Mouse (Mus musculus) CH12.LX (cell line): ENCODE data around the gene Suclg2. TPM values are rescaled to one million over a fixed set of nuclear protein-coding genes. Genes with fewer than 3 reads are reported as not detected.

ENCODE experiments used
- DNase-seq: peaks from one replicate; pipeline ENCODE4 v3.0.0-alpha.2; 2013; ENCODE audit errors: extremely low read depth
- H3K27ac ChIP-seq: 2 replicates; pipeline ENCODE4 v1.5.1; 2012; ENCODE audit warnings: low read depth, mild to moderate bottlenecking, control low read depth, moderate library complexity; ENCODE audit not compliant: insufficient read depth
- H3K27me3 ChIP-seq: replicated peaks from 2 replicates; pipeline ENCODE3; 2012; ENCODE audit warnings: inconsistent platforms
- H3K36me3 ChIP-seq, 2 experiments: replicated peaks in 1 of 2; 2 replicates each; pipeline versions ENCODE3 to v1.6.1; 2012; ENCODE audit warnings: inconsistent platforms in 1 of 2, low read length in 1 of 2, mild to moderate bottlenecking in 1 of 2, mixed read lengths in 1 of 2, moderate library complexity in 1 of 2; ENCODE audit not compliant: control insufficient read depth in 1 of 2, insufficient read depth in 1 of 2
- H3K4me1 ChIP-seq, 2 experiments: 2 replicates each; pipeline ENCODE4 v1.6.1; 2012; ENCODE audit warnings: inconsistent platforms in 1 of 2, moderate library complexity in 1 of 2; ENCODE audit not compliant: insufficient read depth in 2 of 2, control insufficient read depth in 1 of 2
- H3K4me2 ChIP-seq: 2 replicates; pipeline ENCODE4 v1.6.1; 2012; ENCODE audit warnings: low read depth, mild to moderate bottlenecking, control low read depth; ENCODE audit not compliant: poor library complexity, insufficient read depth, severe bottlenecking
- H3K4me3 ChIP-seq, 3 experiments: fragments of 150-350 bp in 1 of 3; sonication (generic) in 1 of 3; replicated peaks in 1 of 3; 2 replicates each; pipeline versions ENCODE3 to v1.5.1; 2011 to 2012; ENCODE audit warnings: low read depth in 2 of 3, low read length in 2 of 3, mild to moderate bottlenecking in 2 of 3, moderate library complexity in 2 of 3, control low read depth in 1 of 3, improper control_type of control experiment in 1 of 3, inconsistent platforms in 1 of 3, mixed read lengths in 1 of 3; ENCODE audit not compliant: poor library complexity in 1 of 3
- H3K79me2 ChIP-seq: replicated peaks from 2 replicates; pipeline ENCODE4 v1.6.1; 2012; ENCODE audit warnings: mild to moderate bottlenecking, moderate library complexity; ENCODE audit not compliant: control insufficient read depth, poor library complexity, insufficient read depth, severe bottlenecking; ENCODE audit errors: extremely low read depth
- H3K9ac ChIP-seq: 2 replicates; pipeline ENCODE4 v1.6.1; 2012; ENCODE audit warnings: low read depth, mild to moderate bottlenecking, control low read depth, moderate library complexity; ENCODE audit not compliant: insufficient read depth
- H3K9me3 ChIP-seq: replicated peaks from 2 replicates; pipeline ENCODE3; 2012; ENCODE audit warnings: low read length, inconsistent platforms, mixed read lengths
- BHLHE40 ChIP-seq: IDR thresholded peaks from 2 replicates; pipeline ENCODE4 v1.6.1; 2011; ENCODE audit warnings: mild to moderate bottlenecking, low read depth, low read length, improper control_type of control experiment
- CHD2 ChIP-seq: IDR thresholded peaks from 2 replicates; pipeline ENCODE4 v1.6.1; 2011; ENCODE audit warnings: low read length, improper control_type of control experiment
- CTCF ChIP-seq, 2 experiments: IDR thresholded peaks in 1 of 2; conservative IDR thresholded peaks in 1 of 2; 2 replicates each; pipeline ENCODE4 v1.5.1; 2011 to 2012; ENCODE audit warnings: low read depth in 2 of 2, low read length in 2 of 2, improper control_type of control experiment in 1 of 2, inconsistent platforms in 1 of 2, mild to moderate bottlenecking in 1 of 2, moderate library complexity in 1 of 2
- ELF1 ChIP-seq: IDR thresholded peaks from 2 replicates; pipeline ENCODE4 v1.6.1; 2014; ENCODE audit warnings: low read depth, mild to moderate bottlenecking, inconsistent platforms, low read length, improper control_type of control experiment
- ETS1 ChIP-seq: conservative IDR thresholded peaks from 2 replicates; pipeline ENCODE4 v1.6.1; 2012; ENCODE audit warnings: low read depth, mild to moderate bottlenecking, inconsistent platforms, low read length, improper control_type of control experiment, moderate library complexity
- HCFC1 ChIP-seq: IDR thresholded peaks from 2 replicates; pipeline ENCODE4 v1.6.1; 2012; ENCODE audit warnings: low read depth, mild to moderate bottlenecking, inconsistent platforms, low read length, improper control_type of control experiment
- KAT2A ChIP-seq: IDR thresholded peaks from 2 replicates; pipeline ENCODE4 v1.6.1; 2012; ENCODE audit warnings: low read length, improper control_type of control experiment, inconsistent platforms; ENCODE audit not compliant: insufficient replicate concordance
- MAZ ChIP-seq: IDR thresholded peaks from 2 replicates; pipeline ENCODE4 v1.6.1; 2012; ENCODE audit warnings: low read depth, mild to moderate bottlenecking, inconsistent platforms, low read length, improper control_type of control experiment, moderate library complexity
- MEF2A ChIP-seq: IDR thresholded peaks from 2 replicates; pipeline ENCODE4 v1.6.1; 2014; ENCODE audit warnings: low read depth, mild to moderate bottlenecking, inconsistent platforms, low read length, improper control_type of control experiment, borderline replicate concordance
- MYC ChIP-seq: IDR thresholded peaks from 2 replicates; pipeline ENCODE4 v1.6.1; 2011; ENCODE audit warnings: low read depth, mild to moderate bottlenecking, improper control_type of control experiment, low read length
- NRF1 ChIP-seq: IDR thresholded peaks from 2 replicates; pipeline ENCODE4 v1.6.1; 2014; ENCODE audit warnings: low read depth, mild to moderate bottlenecking, inconsistent platforms, low read length, improper control_type of control experiment, moderate library complexity
- PAX5 ChIP-seq: IDR thresholded peaks from 2 replicates; pipeline ENCODE4 v1.6.1; 2012; ENCODE audit warnings: low read length, inconsistent platforms, mixed read lengths
- TBP ChIP-seq: conservative IDR thresholded peaks from 2 replicates; pipeline ENCODE4 v1.6.1; 2011; ENCODE audit warnings: low read depth, low read length, improper control_type of control experiment
- UBTF ChIP-seq: IDR thresholded peaks from 2 replicates; pipeline ENCODE4 v1.6.1; 2012; ENCODE audit warnings: low read depth, mild to moderate bottlenecking, inconsistent platforms, low read length, improper control_type of control experiment, moderate library complexity
- ZKSCAN1 ChIP-seq: IDR thresholded peaks from 2 replicates; pipeline ENCODE4 v1.6.1; 2012; ENCODE audit warnings: low read depth, inconsistent platforms, low read length, improper control_type of control experiment, borderline replicate concordance
- ZNF384 ChIP-seq: IDR thresholded peaks from 2 replicates; pipeline ENCODE4 v1.6.1; 2012; ENCODE audit warnings: low read depth, low read length, improper control_type of control experiment, inconsistent platforms
- dilution Hi-C: fragments of 300-500 bp; cut with MboI; formaldehyde crosslinking; loops from 2 replicates; pipeline ENCODE4 v1.14.3; 2020; ENCODE audit warnings: low sequenced_read_pairs; ENCODE audit not compliant: extremely low pct_unique_long_range_greater_than_20kb, extremely low pct_ligation_motif_present
- in situ Hi-C: fragments of 300-500 bp; cut with MboI; formaldehyde crosslinking; loops from 3 replicates; pipeline ENCODE4 v1.14.3; 2019; ENCODE audit warnings: low sequenced_read_pairs, low pct_ligation_motif_present, low pct_unique_long_range_greater_than_20kb, mixed read lengths
- polyA plus RNA-seq: library from polyadenylated mRNA; unstranded; fragments of >175 nt; gene quantifications from 2 replicates; pipeline ENCODE4 v1.2.1, GENCODE M21; 2012; ENCODE audit warnings: low read depth; ENCODE audit not compliant: insufficient read length
- total RNA-seq, 2 experiments: library from RNA; depleted of rRNA; stranded (reverse); fragments of 300-350 nt in 1 of 2; fragments of >200 nt in 1 of 2; gene quantifications; 2 replicates each; pipeline ENCODE4 v1.2.3; 2012 to 2014

Gene Suclg2
- total and polyA plus RNA-seq, 3 experiments, result 46.5 to 86.2 (median 48.3) TPM

- Histone ChIP-seq H3K9me3 (no peaks in the 10 kb centered on the region), H3K9ac (no peak overlapping the region), H3K36me3 (peaks cover 2 to 55% of the 10 kb centered on the region in 2 experiments), H3K27me3 (no peaks in the 10 kb centered on the region), H3K4me1 (no peaks in the 10 kb centered on the region), H3K79me2 (no peaks in the 10 kb centered on the region), H3K27ac (no peak overlapping the region), H3K4me3 (no peak overlapping the region), H3K4me2 (no peak overlapping the region)
- dilution Hi-C loops, result no loop called here
- TF ChIP-seq MYC, result no peak
- TF ChIP-seq CHD2, result no peak
- TF ChIP-seq TBP, result no peak
- no peak for TF ChIP-seq ZKSCAN1
- DNase-seq, result no peak
- in situ Hi-C loops, result no loop called here
These were observed 203.9 kb downstream of the Suclg2 start for GRCm38 (mm10) chr6:95514726-95515125.

- dilution Hi-C loops (no loop called here), in situ Hi-C loops (no loop called here)
- Histone ChIP-seq H3K4me3 (no peak overlapping the region), H3K9ac (no peak overlapping the region), H3K9me3 (no peaks in the 10 kb centered on the region), H3K4me2 (no peak overlapping the region), H3K4me1 (no peaks in the 10 kb centered on the region), H3K27ac (no peak overlapping the region), H3K36me3 (peaks cover 2 to 39% of the 10 kb centered on the region in 2 experiments), H3K27me3 (no peaks in the 10 kb centered on the region), H3K79me2 (no peaks in the 10 kb centered on the region)
- DNase-seq, result no peak
- no peak for TF ChIP-seq ETS1
- TF ChIP-seq NRF1, result no peak
- TF ChIP-seq CTCF (conservative IDR thresholded peaks at IDR 0.05 in 1 of 2, IDR thresholded peaks at IDR 0.05 in 1 of 2; ENCODE audit: low read depth in 2 of 2, low read length in 2 of 2), result no peak
- no peak for TF ChIP-seq BHLHE40
- TF ChIP-seq TBP, result no peak
- no peak for TF ChIP-seq HCFC1
- TF ChIP-seq PAX5, result no peak
- no peak for TF ChIP-seq ZNF384
- no peak for TF ChIP-seq MAZ
- TF ChIP-seq ELF1, result no peak
- TF ChIP-seq ZKSCAN1, result no peak
- no peak for TF ChIP-seq MEF2A
- no peak for TF ChIP-seq KAT2A
- TF ChIP-seq UBTF, result no peak
These were observed 206.9 kb downstream of the Suclg2 start for GRCm38 (mm10) chr6:95511689-95512088.
